In the genomic region with DNA sequence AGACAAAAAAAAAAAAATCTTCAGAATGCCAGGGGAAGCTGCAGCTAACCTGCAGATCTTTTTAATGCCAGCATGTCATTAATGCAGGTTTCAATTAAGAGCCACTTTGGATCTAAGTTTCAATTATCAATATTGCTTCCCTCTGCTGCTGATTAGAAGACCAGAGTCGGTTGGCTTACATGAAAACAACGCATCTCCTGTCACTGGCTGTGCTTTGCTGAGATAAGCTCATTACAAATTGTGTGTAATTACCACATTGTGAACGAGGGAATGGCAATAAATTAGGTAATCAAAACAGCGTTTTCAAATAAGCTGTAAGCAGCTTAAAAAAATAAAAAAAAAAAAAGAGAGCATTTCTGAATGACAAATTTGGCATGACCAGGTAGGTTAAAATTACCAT, we compare ENCODE assay signal across 14 mouse cellular contexts. TPM values are rescaled to one million over a fixed set of nuclear protein-coding genes. Genes with fewer than 3 reads are reported as not detected.
A peak's percentile ranks its signal among the peaks of the same experiment; 100 is the strongest.
DNase-seq lines count a peak whose midpoint lies in the region; ATAC-seq and TF ChIP-seq lines count a peak whose summit lies in the region.
"Had no signal": no experiment of that assay in that cellular context is flagged by ENCODE, and none has a peak within 500 bp of the region (broad histone marks: within the 10 kb centered on the region; RNA-seq: fewer than 3 reads in every experiment).

No protein-coding gene starts in this region.

- 46% methylated on average over 4 of the region's 4 CpGs for WGBS in forebrain, embryonic 11.5 days
- 63% methylated on average over 4 of the region's 4 CpGs for WGBS in forebrain, embryonic 10.5 days
- 38% methylated on average over 4 of the region's 4 CpGs for WGBS in kidney, postnatal 0 days
- 21% methylated on average over 4 of the region's 4 CpGs for WGBS in forebrain, embryonic 15.5 days
- 27% methylated on average over 4 of the region's 4 CpGs for WGBS in midbrain, embryonic 16.5 days

- no peak for DNase-seq in forebrain, embryonic 11.5 days (ENCODE audit: low spot score)
- no peak for DNase-seq in forebrain, embryonic 10.5 days (ENCODE audit: extremely low spot score, low spot score)
- no peak for DNase-seq in kidney, postnatal 0 days (ENCODE audit: low spot score)
- DNase-seq in kidney, postnatal 10 days, result no peak
- no peak for DNase-seq in embryo, embryonic 11 days
- DNase-seq in left cerebral cortex, postnatal 14 days (ENCODE audit: low spot score in 2 of 2), result no peak

- no peaks in the 10 kb centered on the region for H3K27me3 ChIP-seq in forebrain, embryonic 11.5 days (ENCODE audit: control insufficient read depth, insufficient read depth, low read length)
- peaks cover 50% of the 10 kb centered on the region for H3K27me3 ChIP-seq in forebrain, embryonic 10.5 days (ENCODE audit: poor library complexity, severe bottlenecking)
- H3K27me3 ChIP-seq in kidney, postnatal 0 days (ENCODE audit: insufficient read depth, low read length), result no peaks in the 10 kb centered on the region
- H3K27me3 ChIP-seq in forebrain, embryonic 15.5 days, result no peaks in the 10 kb centered on the region
- no peaks in the 10 kb centered on the region for H3K27me3 ChIP-seq in midbrain, embryonic 16.5 days (ENCODE audit: control insufficient read depth, insufficient read depth, low read depth, low read length)
- H3K27me3 ChIP-seq: liver, embryonic 15.5 days had no signal

- H3K27ac ChIP-seq in forebrain, embryonic 11.5 days (ENCODE audit: low read depth, low read length), result no peak overlapping the region
- H3K27ac ChIP-seq in forebrain, embryonic 10.5 days, result no peak overlapping the region
- no peak overlapping the region for H3K27ac ChIP-seq in kidney, postnatal 0 days
- H3K27ac ChIP-seq in forebrain, embryonic 15.5 days (replicated peaks), result no peak overlapping the region
- peak overlapping the region; percentile 57; the same call in 1 of the 2 replicates for H3K27ac ChIP-seq in midbrain, embryonic 16.5 days (ENCODE audit: low read length)
- H3K27ac ChIP-seq: liver, embryonic 15.5 days had no signal

- 0 out of 2 replicates have a peak, but pooled peaks cover 2% of the 10 kb centered on the region for H3K4me1 ChIP-seq in forebrain, embryonic 11.5 days (replicated peaks; ENCODE audit: control insufficient read depth, insufficient read depth, low read length)
- H3K4me1 ChIP-seq in forebrain, embryonic 10.5 days, result peaks cover 22% of the 10 kb centered on the region
- no peaks in the 10 kb centered on the region for H3K4me1 ChIP-seq in kidney, postnatal 0 days (replicated peaks; ENCODE audit: insufficient read depth, low read length)
- H3K4me1 ChIP-seq in forebrain, embryonic 15.5 days, result peaks cover 24% of the 10 kb centered on the region
- H3K4me1 ChIP-seq in midbrain, embryonic 16.5 days (ENCODE audit: control insufficient read depth, insufficient read depth, low read length), result peaks cover 16% of the 10 kb centered on the region
- H3K4me1 ChIP-seq: liver, embryonic 15.5 days had no signal

- H3K36me3 ChIP-seq in forebrain, embryonic 11.5 days (ENCODE audit: control insufficient read depth, insufficient read depth, low read length), result no peaks in the 10 kb centered on the region
- H3K36me3 ChIP-seq in forebrain, embryonic 10.5 days (replicated peaks), result no peaks in the 10 kb centered on the region
- no peaks in the 10 kb centered on the region for H3K36me3 ChIP-seq in kidney, postnatal 0 days (ENCODE audit: insufficient read depth, low read length)
- no peaks in the 10 kb centered on the region for H3K36me3 ChIP-seq in forebrain, embryonic 15.5 days
- H3K36me3 ChIP-seq in midbrain, embryonic 16.5 days (ENCODE audit: control insufficient read depth, insufficient read depth, low read length), result no peaks in the 10 kb centered on the region
- H3K36me3 ChIP-seq: liver, embryonic 15.5 days had no signal

- H3K4me2 ChIP-seq in forebrain, embryonic 11.5 days (ENCODE audit: low read depth, low read length, severe bottlenecking), result no peak overlapping the region
- 0 out of 2 replicates have a peak overlapping the region, but pooled peaks have one; percentile 30 for H3K4me2 ChIP-seq in kidney, postnatal 0 days (ENCODE audit: low read length)
- peak overlapping the region; percentile 17 for H3K4me2 ChIP-seq in forebrain, embryonic 15.5 days (replicated peaks)
- H3K4me2 ChIP-seq in midbrain, embryonic 16.5 days (ENCODE audit: low read length), result peak overlapping the region; percentile 23
- H3K4me2 ChIP-seq: liver, embryonic 15.5 days had no signal

- TF ChIP-seq CTCF in kidney, postnatal 0 days (IDR thresholded peaks at IDR 0.05; ENCODE audit: low read depth), result no peak

- no peak overlapping the region for H3K4me3 ChIP-seq in forebrain, embryonic 11.5 days (ENCODE audit: low read depth, low read length)
- no peak overlapping the region for H3K4me3 ChIP-seq in forebrain, embryonic 10.5 days
- no peak overlapping the region for H3K4me3 ChIP-seq in kidney, postnatal 0 days (replicated peaks; ENCODE audit: low read depth, low read length)
- no peak overlapping the region for H3K4me3 ChIP-seq in forebrain, embryonic 15.5 days
- H3K4me3 ChIP-seq in midbrain, embryonic 16.5 days (ENCODE audit: low read depth, low read length), result no peak overlapping the region
- H3K4me3 ChIP-seq: liver, embryonic 15.5 days had no signal

- no peaks in the 10 kb centered on the region for H3K9me3 ChIP-seq in forebrain, embryonic 11.5 days (ENCODE audit: control insufficient read depth, low read length)
- H3K9me3 ChIP-seq in forebrain, embryonic 10.5 days, result no peaks in the 10 kb centered on the region
- H3K9me3 ChIP-seq in kidney, postnatal 0 days (replicated peaks; ENCODE audit: low read length), result no peaks in the 10 kb centered on the region
- H3K9me3 ChIP-seq in forebrain, embryonic 15.5 days, result no peaks in the 10 kb centered on the region
- H3K9me3 ChIP-seq in midbrain, embryonic 16.5 days (replicated peaks; ENCODE audit: control insufficient read depth, low read length, poor library complexity, severe bottlenecking), result no peaks in the 10 kb centered on the region
- H3K9me3 ChIP-seq: liver, embryonic 15.5 days had no signal

- no peak overlapping the region for H3K9ac ChIP-seq in forebrain, embryonic 11.5 days (ENCODE audit: low read length)
- no peak overlapping the region for H3K9ac ChIP-seq in kidney, postnatal 0 days (ENCODE audit: low read depth, low read length)
- no peak overlapping the region for H3K9ac ChIP-seq in forebrain, embryonic 15.5 days (replicated peaks)
- H3K9ac ChIP-seq in midbrain, embryonic 16.5 days (ENCODE audit: low read depth, low read length), result no peak overlapping the region
- H3K9ac ChIP-seq: liver, embryonic 15.5 days had no signal

- intact Hi-C loops in left cerebral cortex, postnatal 14 days (cut with DNase I), result loop anchor here (5.0 kb wide), 1 partner anchor 307 kb away; no protein-coding TSS in a partner anchor

- peak; percentile 34; the same call in 1 of the 2 replicates for ATAC-seq in forebrain, embryonic 11.5 days (replicated peaks; ENCODE audit: low FRiP score)
- ATAC-seq in kidney, postnatal 0 days (replicated peaks; ENCODE audit: low FRiP score, low read depth), result no peak
- ATAC-seq in forebrain, embryonic 15.5 days (replicated peaks), result no peak
- peak; percentile 55; the same call in 1 of the 2 replicates for ATAC-seq in midbrain, embryonic 16.5 days

RNA-seq across cellular contexts. Expression of a gene that starts 38.2 kb away (rescaled TPM):
- polyA plus RNA-seq in forebrain, embryonic 11.5 days (2014; fragmentation: Nextera tagmentation; extraction: Ambion mirVana), result not detected in 2 replicates
- polyA plus RNA-seq in forebrain, embryonic 10.5 days (2016; fragmentation: Nextera tagmentation; extraction: Ambion mirVana), result not detected in 2 replicates
- not detected in 2 replicates for polyA plus RNA-seq in kidney, postnatal 0 days (2015; fragmentation: Nextera tagmentation; extraction: Ambion mirVana)
- not detected in 2 replicates for polyA plus RNA-seq in forebrain, embryonic 15.5 days (2015; fragmentation: Nextera tagmentation; extraction: Ambion mirVana)
- not detected in 2 replicates for polyA plus RNA-seq in midbrain, embryonic 16.5 days (2015; fragmentation: Nextera tagmentation; extraction: Ambion mirVana)
- not detected for total RNA-seq in left cerebral cortex, postnatal 14 days (2021)
- total RNA-seq: adrenal gland, postnatal 14 days; gastrocnemius, postnatal 10 days; heart, postnatal 4 days; layer of hippocampus, postnatal 14 days had no signal
- polyA plus RNA-seq: limb, embryonic 11.5 days; liver, embryonic 15.5 days had no signal

Comparison
In these comparisons a context has a peak if more than half of its experiments do, and no peak if none do; other contexts are left out.
1. ATAC-seq: peak in forebrain, embryonic 11.5 days (single experiment) and midbrain, embryonic 16.5 days (single experiment); none in kidney, postnatal 0 days (single experiment) and forebrain, embryonic 15.5 days (single experiment).